Mouse (Mus musculus) midbrain, embryonic 15.5 days (tissue): ENCODE results near the gene Olfr361. TPM values are rescaled to one million over a fixed set of nuclear protein-coding genes. Genes with fewer than 3 reads are reported as not detected.
"Not testable (repeated sequence)": the region's sequence is repeated elsewhere in the genome, so short reads cannot be mapped to it uniquely, and the experiment has no call there.

Experiments
- ATAC-seq: fragments of 200-750 bp; cut with Nextera tagmentation; replicated peaks from 2 replicates; pipeline ENCODE4 v1.8.0; 2017; ENCODE audit warnings: moderate TSS enrichment
- H3K27ac ChIP-seq: fragments of 300-500 bp; sonication (generic); 2 replicates; pipeline ENCODE4 v1.5.1; 2015; ENCODE audit warnings: mild to moderate bottlenecking, inconsistent platforms
- H3K27me3 ChIP-seq: fragments of 300-500 bp; sonication (generic); replicated peaks from 2 replicates; pipeline ENCODE4 v1.6.1; 2015; ENCODE audit warnings: inconsistent platforms
- H3K36me3 ChIP-seq: fragments of 300-500 bp; sonication (generic); replicated peaks from 2 replicates; pipeline ENCODE4 v1.6.1; 2015; ENCODE audit warnings: inconsistent platforms
- H3K4me1 ChIP-seq: fragments of 300-500 bp; sonication (generic); 2 replicates; pipeline ENCODE4 v1.6.1; 2015; ENCODE audit warnings: inconsistent platforms
- H3K4me2 ChIP-seq: fragments of 300-500 bp; sonication (generic); 2 replicates; pipeline ENCODE4 v1.6.1; 2015; ENCODE audit warnings: inconsistent platforms, mild to moderate bottlenecking, moderate library complexity
- H3K4me3 ChIP-seq: fragments of 300-500 bp; sonication (generic); 2 replicates; pipeline ENCODE4 v1.5.1; 2015; ENCODE audit warnings: mild to moderate bottlenecking, inconsistent platforms
- H3K9ac ChIP-seq: fragments of 300-500 bp; sonication (generic); 2 replicates; pipeline ENCODE4 v1.6.1; 2015; ENCODE audit warnings: mild to moderate bottlenecking, inconsistent platforms
- H3K9me3 ChIP-seq: fragments of 300-500 bp; sonication (generic); 2 replicates; pipeline ENCODE4 v1.6.1; 2016; ENCODE audit warnings: inconsistent platforms
- WGBS: fragments of 180-500 bp; shearing (Covaris S2); methylation state at CpG from one replicate; pipeline ENCODE4 v1.1.7; 2015; ENCODE audit warnings: mixed read lengths; 5-methylcytosine and 5-hydroxymethylcytosine counted together
- polyA plus RNA-seq: library from polyadenylated mRNA; unstranded; fragments of >200 nt; fragmentation: Nextera tagmentation; extraction: Ambion mirVana; gene quantifications from 2 replicates; pipeline ENCODE4 v1.2.1, GENCODE M21; 2015

Olfr361 gene
- not detected in 2 replicates for polyA plus RNA-seq

DNA sequence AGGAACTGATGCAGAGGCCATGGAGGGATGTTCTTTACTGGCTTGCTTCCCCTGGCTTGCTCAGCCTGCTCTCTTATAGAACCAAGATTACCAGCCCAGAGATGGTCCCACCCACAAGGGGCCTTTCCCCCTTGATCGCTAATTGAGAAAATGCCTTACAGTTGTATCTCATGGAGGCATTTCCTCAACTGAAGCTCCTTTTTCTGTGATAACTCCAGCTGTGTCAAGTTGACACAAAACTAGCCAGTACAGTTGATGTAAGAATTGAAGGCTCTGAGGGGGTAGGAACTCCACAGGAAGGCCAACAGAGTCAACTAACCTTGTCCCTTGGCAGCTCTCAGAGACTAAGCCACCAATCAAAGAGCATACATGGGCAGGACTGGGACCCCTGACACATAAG is at the start of gene Olfr361:
TSS of gene Olfr361 (minus strand) at position 101 of the 400 bp plus-strand sequence.
- H3K4me3 ChIP-seq, H3K27me3 ChIP-seq, H3K36me3 ChIP-seq, H3K4me2 ChIP-seq, H3K27ac ChIP-seq, H3K9ac ChIP-seq, H3K9me3 ChIP-seq, H3K4me1 ChIP-seq, ATAC-seq: not testable (repeated sequence)
- WGBS: 62% methylated on average over 1 of the region's 1 CpGs

GRCm38 (mm10) chr2:37117810-37118209 is 28.7 kb upstream of the Olfr361 start, which contains the start of gene Olfr362:
Olfr362 (minus strand) TSS chr2:37117910.
- Histone ChIP-seq H3K9me3 (peaks cover 9% of the 10 kb centered on the region; the same call in 1 of the 2 replicates), H3K4me1 (no peaks in the 10 kb centered on the region), H3K9ac (no peak within 1 kb of the TSS), H3K4me3 (no peak within 1 kb of the TSS), H3K27me3 (no peaks in the 10 kb centered on the region), H3K4me2 (no peak within 1 kb of the TSS), H3K36me3 (no peaks in the 10 kb centered on the region), H3K27ac (no peak within 1 kb of the TSS)
- WGBS: 82% methylated on average over 1 of the region's 1 CpGs
- no peak for ATAC-seq

DNA sequence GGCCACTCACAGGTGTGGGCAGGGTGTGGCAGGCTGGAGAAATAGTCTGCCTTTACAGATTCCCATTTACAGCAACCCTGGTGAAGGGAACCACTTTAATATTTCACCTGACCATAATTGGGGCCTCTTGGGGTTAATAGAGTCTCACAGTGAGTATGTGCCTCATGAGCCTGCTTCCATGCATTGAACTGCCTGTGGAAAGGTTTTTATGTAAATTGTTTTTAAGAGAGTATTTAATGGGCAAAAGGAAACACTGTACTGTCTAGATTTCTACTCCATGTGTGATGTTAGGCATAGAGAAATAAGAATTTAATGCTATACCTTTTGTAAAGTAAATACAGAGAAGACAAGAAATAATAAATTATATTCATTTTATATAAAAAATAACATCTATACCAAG is 23.6 kb downstream of the Olfr361 start, which contains the start of gene Olfr360:
TSS of gene Olfr360 (plus strand) at position 301 of the 400 bp plus-strand sequence.
- no peak for ATAC-seq
- H3K9ac ChIP-seq: no peak within 1 kb of the TSS
- no peaks in the 10 kb centered on the region for H3K36me3 ChIP-seq
- no peak within 1 kb of the TSS for H3K4me3 ChIP-seq
- no peaks in the 10 kb centered on the region for H3K4me1 ChIP-seq
- no peak within 1 kb of the TSS for H3K27ac ChIP-seq
- H3K27me3 ChIP-seq: no peaks in the 10 kb centered on the region
- H3K9me3 ChIP-seq: peaks cover 3% of the 10 kb centered on the region; the same call in 1 of the 2 replicates
- H3K4me2 ChIP-seq: no peak within 1 kb of the TSS

Other genes with a start within 250 kb of the Olfr361 start
- gene Olfr350, start 243.0 kb downstream of the Olfr361 start, polyA plus RNA-seq: not detected in 2 replicates
- gene Olfr351, start 226.6 kb downstream of the Olfr361 start, polyA plus RNA-seq: not detected in 2 replicates
- gene Olfr352, start 220.8 kb downstream of the Olfr361 start, polyA plus RNA-seq: not detected in 2 replicates
- not detected in 2 replicates for gene Olfr353, start 196.4 kb downstream of the Olfr361 start, polyA plus RNA-seq
- gene Olfr354, start 183.6 kb downstream of the Olfr361 start, polyA plus RNA-seq: not detected in 2 replicates
- not detected in 2 replicates for gene Olfr355, start 160.4 kb downstream of the Olfr361 start, polyA plus RNA-seq
- not detected in 2 replicates for gene Olfr356, start 152.2 kb downstream of the Olfr361 start, polyA plus RNA-seq
- not detected in 2 replicates for gene Olfr357, start 95.5 kb downstream of the Olfr361 start, polyA plus RNA-seq
- not detected in 2 replicates for gene Olfr358, start 80.0 kb downstream of the Olfr361 start, polyA plus RNA-seq
- gene Olfr360, start 23.5 kb downstream of the Olfr361 start, polyA plus RNA-seq: not detected in 2 replicates
- not detected in 2 replicates for gene Olfr362, start 28.6 kb upstream of the Olfr361 start, polyA plus RNA-seq
- not detected in 2 replicates for gene Olfr364-ps1, start 50.0 kb upstream of the Olfr361 start, polyA plus RNA-seq
- not detected in 2 replicates for gene Olfr365, start 98.9 kb upstream of the Olfr361 start, polyA plus RNA-seq
- not detected in 2 replicates for gene Olfr366, start 122.3 kb upstream of the Olfr361 start, polyA plus RNA-seq
- gene Olfr368, start 237.2 kb upstream of the Olfr361 start, polyA plus RNA-seq: not detected in 2 replicates